Mouse (Mus musculus) forebrain, postnatal 0 days (tissue): ENCODE measurements around the gene Sipa1l1. TPM values are rescaled to one million over a fixed set of nuclear protein-coding genes. Genes with fewer than 3 reads are reported as not detected.

Experiments
- ATAC-seq: fragments of 200-750 bp; cut with Nextera tagmentation; 2 replicates; pipeline ENCODE4 v1.8.0; 2017; ENCODE audit warnings: mild to moderate bottlenecking, moderate library complexity
- DNase-seq: peaks from one replicate; pipeline ENCODE4 v3.0.0-alpha.2; 2015
- H3K27ac ChIP-seq: fragments of 300-500 bp; sonication (generic); 2 replicates; pipeline ENCODE4 v1.5.1; 2014; ENCODE audit warnings: low read depth, mild to moderate bottlenecking, antibody characterized with exemption, low read length, moderate library complexity, mixed read lengths
- H3K27me3 ChIP-seq: fragments of 300-500 bp; sonication (generic); 2 replicates; pipeline ENCODE4 v1.6.1; 2014; ENCODE audit warnings: mild to moderate bottlenecking, low read length, mixed read lengths; ENCODE audit not compliant: insufficient read depth
- H3K36me3 ChIP-seq: fragments of 300-500 bp; sonication (generic); 2 replicates; pipeline ENCODE4 v1.6.1; 2014; ENCODE audit warnings: mild to moderate bottlenecking, moderate library complexity; ENCODE audit not compliant: insufficient read depth
- H3K4me1 ChIP-seq: fragments of 300-500 bp; sonication (generic); 2 replicates; pipeline ENCODE4 v1.6.1; 2014; ENCODE audit warnings: antibody characterized with exemption; ENCODE audit not compliant: insufficient read depth
- H3K4me2 ChIP-seq: fragments of 300-500 bp; sonication (generic); 2 replicates; pipeline ENCODE4 v1.6.1; 2014; ENCODE audit warnings: low read depth, mild to moderate bottlenecking, moderate library complexity
- H3K4me3 ChIP-seq: fragments of 300-500 bp; sonication (generic); 2 replicates; pipeline ENCODE4 v1.5.1; 2014; ENCODE audit warnings: low read depth, low read length, mixed read lengths
- H3K9ac ChIP-seq: fragments of 300-500 bp; sonication (generic); 2 replicates; pipeline ENCODE4 v1.6.1; 2014; ENCODE audit warnings: mild to moderate bottlenecking
- H3K9me3 ChIP-seq: fragments of 300-500 bp; sonication (generic); 2 replicates; pipeline ENCODE4 v1.6.1; 2016; ENCODE audit warnings: low read length
- CTCF ChIP-seq: sonication (generic); IDR thresholded peaks from 2 replicates; pipeline ENCODE4 v1.5.1; 2016; ENCODE audit warnings: antibody characterized with exemption, control low read depth, low read depth
- WGBS: fragments of 180-500 bp; shearing (Covaris S2); extraction: QIAGEN DNeasy Blood & Tissue Kit; methylation state at CpG from one replicate; pipeline ENCODE4 v1.1.7; 2014; 5-methylcytosine and 5-hydroxymethylcytosine counted together
- polyA plus RNA-seq: library from polyadenylated mRNA; unstranded; fragments of >200 nt; fragmentation: Nextera tagmentation; extraction: Ambion mirVana; gene quantifications from 2 replicates; pipeline ENCODE4 v1.2.1, GENCODE M21; 2015
- total RNA-seq: library from RNA; depleted of rRNA; stranded (reverse); fragments of >200 nt; gene quantifications from 2 replicates; pipeline ENCODE4 v1.2.3, GENCODE M21; 2014

Gene Sipa1l1
- total and polyA plus RNA-seq, 2 experiments from 2014 or later = 13.4 to 43.1 TPM

DNA sequence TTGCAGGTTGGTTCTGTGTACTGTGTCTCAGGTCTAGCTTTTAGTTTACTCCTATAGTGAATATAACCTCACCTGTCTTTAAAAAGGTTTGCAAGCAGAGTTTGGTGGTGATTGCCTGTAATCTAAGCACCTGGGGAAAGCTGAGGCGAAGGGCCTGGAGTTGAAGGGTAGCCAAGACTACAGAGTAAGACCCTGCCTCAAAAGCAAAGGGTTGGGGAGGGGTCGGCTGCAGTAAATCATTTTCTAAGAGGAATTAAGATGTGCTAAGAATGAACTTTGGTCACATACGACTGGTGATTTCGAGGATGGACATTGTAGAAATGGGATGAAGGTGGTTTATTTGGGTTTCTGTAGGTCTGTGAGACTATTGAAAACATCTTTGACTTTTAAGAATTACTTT is 169.4 kb downstream of the Sipa1l1 start:
- Histone ChIP-seq H3K4me2 (peak overlapping the region; percentile 61; the same call in 1 of the 2 replicates), H3K27me3 (no peaks in the 10 kb centered on the region), H3K27ac (peak overlapping the region; percentile 83), H3K36me3 (no peaks in the 10 kb centered on the region), H3K9me3 (no peaks in the 10 kb centered on the region), H3K9ac (no peak overlapping the region), H3K4me3 (no peak overlapping the region), H3K4me1 (peaks cover 17% of the 10 kb centered on the region)
- ATAC-seq (no peak), DNase-seq (no peak)
- no peak for TF ChIP-seq CTCF
- WGBS = 82% methylated on average over 4 of the region's 4 CpGs

DNA sequence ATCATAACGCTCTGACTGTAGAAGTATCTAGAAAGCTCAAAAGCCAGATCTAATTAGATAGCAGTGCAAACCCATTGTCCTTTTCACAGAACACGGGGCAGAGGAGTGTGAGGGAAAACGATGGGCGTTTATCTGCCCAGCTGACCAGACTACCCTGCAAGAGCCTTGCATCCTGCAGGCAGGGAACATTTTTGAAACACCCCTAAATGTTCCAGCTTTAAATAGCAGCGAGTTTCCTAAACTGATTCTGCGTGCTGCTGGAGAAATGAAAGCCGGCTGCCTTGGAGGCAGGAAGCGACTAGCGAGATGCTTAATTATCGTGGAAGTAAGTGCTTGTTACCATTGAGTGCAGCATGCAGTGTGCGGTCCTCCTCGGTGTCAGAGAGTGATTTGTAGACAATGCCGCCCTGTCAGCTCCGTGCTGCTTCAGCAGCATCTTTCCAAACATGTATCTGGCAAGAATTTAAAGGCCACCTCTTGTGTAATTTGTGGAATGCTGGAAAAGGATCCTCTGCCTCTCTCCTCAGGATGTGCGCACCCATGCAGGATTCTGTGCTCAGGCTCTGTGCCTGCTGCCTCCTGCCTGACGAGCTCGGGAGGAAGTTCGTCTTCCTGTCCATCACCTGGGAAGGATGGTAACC is 170.2 kb downstream of the Sipa1l1 start:
- Histone ChIP-seq H3K9ac (peak overlapping the region; percentile 48), H3K4me2 (peak overlapping the region; percentile 61), H3K27me3 (no peaks in the 10 kb centered on the region), H3K4me1 (peaks cover 13% of the 10 kb centered on the region), H3K9me3 (no peaks in the 10 kb centered on the region), H3K4me3 (peak overlapping the region; percentile 31), H3K27ac (peak overlapping the region; percentile 83), H3K36me3 (no peaks in the 10 kb centered on the region)
- DNase-seq (peak; percentile 74), ATAC-seq (peak; percentile 86)
- no peak for TF ChIP-seq CTCF
- WGBS = 2% methylated on average over 18 of the region's 18 CpGs

DNA sequence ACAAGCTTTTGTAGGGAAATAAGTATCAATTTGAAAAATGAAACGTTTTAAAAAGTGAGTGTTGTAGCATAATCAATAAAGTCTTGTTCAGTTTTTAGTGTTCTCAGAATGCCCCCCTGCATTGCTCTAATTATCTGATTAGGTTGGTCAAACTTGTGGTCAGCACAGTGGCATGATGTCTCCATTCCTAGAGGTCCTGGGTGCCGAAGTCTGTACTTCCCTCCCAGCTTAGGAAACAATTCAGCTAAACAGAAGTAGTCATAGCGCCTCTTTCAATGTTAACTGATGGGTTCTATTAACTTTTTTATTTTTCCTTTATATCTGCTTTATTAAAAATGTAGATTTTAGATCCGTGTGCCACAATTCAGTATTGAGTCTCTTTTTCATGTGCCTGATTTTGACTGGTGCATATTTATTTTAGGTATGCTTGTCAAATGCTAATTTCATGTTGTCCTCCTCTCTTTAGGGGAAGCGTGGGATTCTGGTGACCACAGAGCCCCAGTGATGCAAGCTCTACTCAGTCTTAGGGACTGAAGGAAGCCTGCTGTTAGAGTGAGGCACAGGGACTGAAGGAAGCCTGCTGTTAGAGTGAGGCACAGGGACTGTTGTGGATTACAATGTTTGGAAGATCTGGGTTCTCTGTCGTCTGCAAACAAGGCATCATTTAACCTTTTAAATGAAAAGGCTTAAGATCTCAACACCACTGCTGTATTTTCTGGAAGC is 171.2 kb downstream of the Sipa1l1 start:
- no peaks in the 10 kb centered on the region for H3K36me3 ChIP-seq
- no peak for TF ChIP-seq CTCF
- ATAC-seq = no peak
- no peaks in the 10 kb centered on the region for H3K27me3 ChIP-seq
- no peak for DNase-seq
- H3K4me1 ChIP-seq = peaks cover 12% of the 10 kb centered on the region
- WGBS = 75% methylated on average over 6 of the region's 6 CpGs
- H3K27ac ChIP-seq = peak overlapping the region; percentile 83
- peak overlapping the region; percentile 48; the same call in 1 of the 2 replicates for H3K9ac ChIP-seq
- H3K4me2 ChIP-seq = peak overlapping the region; percentile 61
- H3K4me3 ChIP-seq = peak overlapping the region; percentile 31
- H3K9me3 ChIP-seq = no peaks in the 10 kb centered on the region

DNA sequence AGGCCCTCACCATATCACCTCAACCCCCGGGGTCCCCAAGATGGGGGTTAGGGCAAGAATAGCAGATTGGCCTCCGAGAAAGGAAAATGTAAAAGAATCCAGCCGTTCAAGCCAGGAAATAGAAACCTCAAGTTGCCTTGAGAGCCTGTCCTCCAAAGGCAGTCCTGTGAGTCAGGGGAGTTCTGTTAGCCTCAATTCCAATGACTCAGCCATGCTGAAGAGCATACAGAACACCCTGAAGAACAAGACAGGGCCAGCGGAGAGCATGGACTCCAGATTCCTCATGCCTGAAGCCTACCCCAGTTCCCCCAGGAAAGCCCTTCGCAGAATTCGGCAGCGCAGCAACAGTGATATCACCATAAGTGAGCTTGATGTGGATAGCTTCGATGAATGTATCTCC is 172.1 kb downstream of the Sipa1l1 start:
- Histone ChIP-seq H3K4me2 (no peak overlapping the region), H3K9me3 (no peaks in the 10 kb centered on the region), H3K27me3 (no peaks in the 10 kb centered on the region), H3K36me3 (no peaks in the 10 kb centered on the region), H3K4me1 (peaks cover 12% of the 10 kb centered on the region), H3K4me3 (no peak overlapping the region), H3K27ac (no peak overlapping the region), H3K9ac (no peak overlapping the region)
- DNase-seq (no peak), ATAC-seq (no peak)
- WGBS = 98% methylated on average over 8 of the region's 8 CpGs
- no peak for TF ChIP-seq CTCF

DNA sequence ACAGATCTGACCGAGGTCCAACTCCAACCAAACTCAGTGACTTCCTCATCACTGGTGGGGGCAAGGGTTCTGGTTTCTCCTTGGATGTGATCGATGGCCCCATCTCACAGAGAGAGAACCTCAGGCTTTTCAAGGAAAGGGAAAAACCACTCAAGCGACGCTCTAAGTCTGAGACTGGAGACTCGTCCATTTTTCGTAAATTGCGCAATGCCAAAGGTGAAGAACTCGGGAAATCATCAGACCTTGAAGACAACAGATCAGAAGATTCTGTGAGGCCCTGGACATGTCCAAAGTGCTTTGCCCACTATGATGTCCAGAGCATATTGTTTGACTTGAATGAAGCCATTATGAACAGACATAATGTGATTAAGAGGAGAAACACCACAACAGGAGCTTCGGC is 172.6 kb downstream of the Sipa1l1 start:
- H3K4me3 ChIP-seq = no peak overlapping the region
- WGBS = 96% methylated on average over 9 of the region's 9 CpGs
- H3K4me1 ChIP-seq = peaks cover 12% of the 10 kb centered on the region
- no peaks in the 10 kb centered on the region for H3K9me3 ChIP-seq
- no peak for TF ChIP-seq CTCF
- H3K27ac ChIP-seq = no peak overlapping the region
- no peak for DNase-seq
- H3K4me2 ChIP-seq = no peak overlapping the region
- no peaks in the 10 kb centered on the region for H3K36me3 ChIP-seq
- no peak overlapping the region for H3K9ac ChIP-seq
- H3K27me3 ChIP-seq = no peaks in the 10 kb centered on the region
- ATAC-seq = no peak

DNA sequence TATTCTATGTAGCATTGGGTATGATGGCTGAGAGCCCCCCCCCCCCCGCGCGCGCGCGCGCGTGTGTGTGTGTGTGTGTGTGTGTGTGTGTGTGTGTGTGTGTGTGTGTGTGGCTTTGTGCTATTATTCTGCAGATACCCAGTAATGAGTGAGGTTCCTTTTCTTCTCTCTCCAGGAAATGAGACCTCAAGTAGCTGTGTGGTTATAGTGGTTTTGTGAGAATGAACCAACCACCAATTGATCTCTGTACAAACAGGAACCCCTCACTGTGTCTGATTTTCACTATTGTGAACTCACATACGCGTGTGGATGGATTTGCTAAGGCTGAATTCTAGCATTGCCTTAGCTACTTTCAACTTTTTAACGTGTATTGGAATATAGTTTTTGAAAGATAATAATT is 181.0 kb downstream of the Sipa1l1 start:
- Histone ChIP-seq H3K27me3 (no peaks in the 10 kb centered on the region), H3K27ac (no peak overlapping the region), H3K4me3 (no peak overlapping the region), H3K4me1 (no peaks in the 10 kb centered on the region), H3K9ac (no peak overlapping the region), H3K4me2 (no peak overlapping the region), H3K36me3 (no peaks in the 10 kb centered on the region), H3K9me3 (no peaks in the 10 kb centered on the region)
- no peak for TF ChIP-seq CTCF
- DNase-seq = no peak
- no peak for ATAC-seq
- WGBS = 89% methylated on average over 11 of the region's 11 CpGs

DNA sequence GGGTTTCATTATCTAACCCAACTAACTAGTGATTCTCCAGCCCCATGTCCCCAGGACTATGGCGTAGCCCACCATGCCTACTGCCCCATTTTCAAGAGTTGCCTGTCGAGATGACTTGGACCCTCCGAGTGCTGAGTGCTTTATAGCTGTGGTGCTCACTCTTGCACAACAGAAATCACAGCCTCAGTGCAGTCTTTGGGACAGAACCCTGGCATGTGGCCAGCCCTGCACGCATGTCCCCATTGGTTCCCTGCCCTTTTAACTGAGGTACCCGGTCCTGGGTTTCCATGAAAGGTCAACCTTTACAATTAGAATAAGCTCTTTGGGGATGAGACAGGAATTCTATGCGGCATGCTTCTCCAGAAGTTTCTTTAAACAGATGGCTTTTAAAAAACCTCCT is 181.8 kb downstream of the Sipa1l1 start:
- WGBS = 49% methylated on average over 6 of the region's 6 CpGs
- Histone ChIP-seq H3K27ac (no peak overlapping the region), H3K36me3 (no peaks in the 10 kb centered on the region), H3K4me3 (no peak overlapping the region), H3K9ac (no peak overlapping the region), H3K27me3 (no peaks in the 10 kb centered on the region), H3K4me2 (no peak overlapping the region), H3K4me1 (no peaks in the 10 kb centered on the region), H3K9me3 (no peaks in the 10 kb centered on the region)
- TF ChIP-seq CTCF = no peak
- ATAC-seq (no peak), DNase-seq (no peak)
